Mouse (Mus musculus) testis, postnatal 14 days (tissue): ENCODE results near the gene Pkn1.

Experiments used
- DNase-seq: peaks from one replicate; pipeline ENCODE4 v3.0.0; 2021; ENCODE audit warnings: low spot score

Pkn1 gene

GRCm38 (mm10) chr8:83698661-83699453, at the start of gene Pkn1:
TSS of gene Pkn1 (minus strand) at chr8:83699179.
- DNase-seq, result peak; percentile 86

DNA sequence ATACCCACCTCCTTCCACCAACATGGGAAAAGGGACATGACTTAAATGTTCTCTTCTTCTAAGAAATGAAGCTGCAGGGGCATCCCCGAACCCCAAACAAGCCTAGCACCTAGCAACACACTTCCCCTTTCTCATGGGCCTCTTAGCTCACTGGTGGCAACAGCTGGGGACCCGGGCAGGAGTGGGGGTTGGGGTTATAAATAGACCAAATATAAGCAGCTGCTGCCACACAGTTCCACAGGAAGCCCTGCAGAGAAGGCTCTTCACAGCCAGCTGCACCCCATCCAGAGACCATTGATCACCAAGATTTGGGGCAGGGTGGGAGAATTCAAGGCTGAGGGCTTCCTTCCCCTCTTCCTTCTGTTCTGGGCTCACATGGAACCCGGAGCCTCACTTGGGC, 49.7 kb upstream of the Pkn1 start:
- no peak for DNase-seq

DNA sequence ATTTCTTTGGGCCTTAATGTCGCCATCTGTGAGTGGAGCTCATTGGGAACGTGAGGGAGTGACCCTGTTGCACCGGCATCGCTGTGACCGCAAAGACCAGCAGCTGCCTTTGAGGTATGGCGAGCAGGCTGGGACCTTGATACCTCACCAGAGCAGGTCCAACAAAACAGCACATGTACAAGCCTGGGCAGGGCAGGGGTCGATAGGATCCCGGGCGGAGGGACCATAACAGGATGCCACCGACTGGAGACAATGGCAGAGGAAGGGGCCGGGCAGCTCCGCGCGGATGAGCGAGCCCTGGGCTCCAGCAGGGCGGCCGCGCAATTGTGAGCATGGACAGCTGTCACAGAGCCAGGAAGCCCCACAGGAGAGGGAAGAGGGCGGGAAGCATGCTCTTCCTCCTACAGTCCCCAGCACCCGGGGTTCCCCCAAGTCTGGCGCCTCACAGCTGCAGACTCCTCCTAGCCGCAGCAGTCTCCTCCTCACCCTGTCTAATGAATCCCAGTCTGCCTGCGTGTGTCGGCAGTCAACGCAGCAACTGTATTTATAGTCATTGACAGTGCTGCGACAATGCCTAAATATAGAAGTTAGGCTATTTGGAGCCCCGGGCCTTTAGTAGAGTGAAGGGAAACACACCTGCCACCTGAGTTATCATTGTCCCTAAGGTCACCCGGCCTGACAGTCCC, 48.8 kb upstream of the Pkn1 start:
- peak; percentile 34 for DNase-seq

DNA sequence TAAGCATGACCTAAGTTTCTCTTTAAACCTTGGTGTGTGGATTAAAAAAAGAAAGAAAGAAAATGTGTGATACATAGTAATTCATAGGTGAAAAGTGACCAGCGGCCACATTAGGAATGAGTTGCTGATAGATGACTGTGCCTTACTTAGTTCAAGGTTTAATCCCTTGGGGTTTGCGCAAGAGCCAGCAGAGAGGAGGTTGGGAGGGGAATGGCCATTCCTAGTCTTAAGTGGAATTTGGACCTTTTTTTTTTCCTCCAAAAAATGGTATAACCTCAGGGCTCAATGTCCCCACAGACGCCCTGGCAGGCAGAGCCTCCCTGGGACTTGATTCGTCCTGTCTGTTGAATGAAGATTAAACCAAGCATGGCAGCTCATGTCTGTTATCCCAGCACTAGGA, 45.1 kb upstream of the Pkn1 start:
- no peak for DNase-seq

DNA sequence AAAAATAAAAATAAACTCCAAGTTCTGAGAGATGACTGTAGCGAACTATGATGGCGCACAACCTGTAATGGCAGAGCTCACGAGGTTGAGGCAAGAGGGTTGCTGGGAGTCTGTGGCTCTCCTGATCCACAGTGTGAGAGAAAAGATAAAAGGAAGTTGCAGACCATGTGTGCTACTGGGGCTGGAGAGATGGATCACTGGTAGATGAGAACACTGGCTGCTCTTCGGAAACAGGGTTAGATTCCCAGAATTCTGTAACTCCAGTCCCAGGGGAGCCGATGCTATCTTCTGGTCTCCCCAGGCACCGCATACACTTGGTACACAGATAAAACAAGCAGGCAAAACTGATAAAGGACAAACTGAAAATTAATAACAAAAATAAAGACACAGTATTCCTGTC, 44.0 kb upstream of the Pkn1 start:
- no peak for DNase-seq

DNA sequence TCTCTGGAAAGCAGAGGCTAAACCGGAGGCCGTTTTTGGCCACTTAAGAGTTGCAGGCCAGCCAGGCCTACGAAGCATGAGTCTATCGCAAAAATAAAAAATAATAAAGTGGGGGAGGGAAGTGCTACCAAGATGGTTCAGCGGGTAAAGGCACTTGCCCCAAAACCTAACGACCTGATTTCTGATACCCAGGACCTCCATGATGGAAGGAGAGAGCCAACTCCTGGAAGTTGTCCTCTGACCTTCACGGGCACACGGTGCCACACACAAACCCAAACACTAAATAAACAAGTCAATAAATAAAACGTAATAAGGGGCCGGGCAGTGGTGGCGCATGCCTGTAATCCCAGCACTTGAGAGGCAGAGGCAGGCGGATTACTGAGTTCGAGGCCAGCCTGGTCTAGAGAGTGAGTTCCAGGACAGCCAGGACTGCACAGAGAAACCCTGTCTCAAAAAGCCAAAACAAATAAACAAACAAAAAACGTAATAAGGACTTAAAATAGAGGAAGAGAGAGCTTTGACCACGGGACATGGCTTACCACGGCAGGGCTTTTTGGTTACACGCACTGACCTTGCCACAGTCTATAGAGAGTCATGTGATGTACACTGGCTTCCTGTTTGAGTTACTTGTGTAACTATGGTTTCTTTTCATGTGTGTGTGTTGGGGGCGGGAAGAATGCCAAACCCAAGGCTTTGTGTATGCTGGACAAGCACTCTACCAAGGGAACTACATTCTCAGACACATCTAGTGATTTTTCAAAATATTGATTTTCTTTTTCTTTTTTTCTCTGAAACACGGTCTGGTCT, 43.1 kb upstream of the Pkn1 start:
- DNase-seq, result no peak

GRCm38 (mm10) chr8:83740976-83741741, 42.2 kb upstream of the Pkn1 start, which contains the start of gene Adgre5:
TSS of gene Adgre5 (minus strand) at chr8:83741326.
- DNase-seq, result peak; percentile 44

DNA sequence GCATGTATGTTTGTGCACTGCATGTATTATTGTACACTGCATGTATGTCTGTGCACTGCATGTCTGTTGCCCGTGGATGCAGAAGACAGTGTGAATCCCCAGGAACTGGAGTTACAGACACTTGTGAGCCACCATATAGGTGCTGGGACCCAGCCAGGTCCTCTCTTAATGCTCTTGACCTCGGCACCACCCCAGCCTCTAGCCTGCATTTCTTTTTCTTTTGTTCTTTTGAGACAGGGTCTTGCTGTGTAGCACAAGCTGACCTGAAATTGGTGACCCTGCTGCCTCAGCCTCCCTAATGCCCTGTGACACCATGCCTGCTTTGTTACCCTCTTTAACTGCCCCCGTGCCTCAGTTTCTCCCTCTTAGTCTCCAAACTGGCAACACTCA, 41.6 kb upstream of the Pkn1 start:
- DNase-seq, result no peak

GRCm38 (mm10) chr8:83739711-83740468, 40.9 kb upstream of the Pkn1 start:
- DNase-seq, result no peak

DNA sequence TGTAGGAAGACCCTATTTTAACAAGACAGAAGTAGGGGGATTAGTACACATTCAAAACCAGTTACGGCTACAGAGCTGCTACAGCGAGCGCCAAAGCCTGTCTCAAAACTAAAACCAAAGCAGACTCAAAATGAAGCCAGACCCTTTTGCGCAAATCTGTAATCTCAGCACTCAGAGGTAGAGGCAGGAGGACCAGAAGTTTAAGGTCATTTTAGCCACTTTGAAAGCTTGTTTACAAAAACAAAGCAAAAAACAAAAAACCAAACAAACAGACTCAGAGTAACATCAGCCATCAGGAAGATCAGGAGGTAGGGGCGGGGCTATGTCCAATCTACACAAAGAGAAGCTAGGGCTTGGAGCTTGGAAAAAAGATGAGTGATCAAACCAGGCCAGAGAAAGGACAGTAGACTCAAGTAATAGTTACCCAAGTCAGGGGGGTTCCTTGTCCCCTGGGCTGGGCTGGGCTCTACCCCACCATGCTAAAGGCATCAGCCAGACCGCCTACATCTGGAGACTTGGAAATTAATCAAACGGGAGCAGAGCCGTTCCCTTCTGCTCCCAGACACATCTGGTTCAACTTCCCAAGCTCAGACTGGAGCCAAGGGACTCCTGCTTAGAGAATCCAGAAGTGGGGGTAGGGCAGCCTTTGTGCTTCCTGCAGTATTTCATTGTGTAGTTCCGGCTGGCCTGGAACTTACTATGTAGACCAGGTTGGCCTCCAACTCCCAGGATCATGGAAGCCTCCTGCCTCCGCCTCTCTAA, 40.2 kb upstream of the Pkn1 start:
- no peak for DNase-seq

- no peak for DNase-seq
Measured at GRCm38 (mm10) chr8:83737852-83738562, 39.0 kb upstream of the Pkn1 start.

- DNase-seq, result no peak
Measured at GRCm38 (mm10) chr8:83737346-83737745, 38.4 kb upstream of the Pkn1 start.

DNA sequence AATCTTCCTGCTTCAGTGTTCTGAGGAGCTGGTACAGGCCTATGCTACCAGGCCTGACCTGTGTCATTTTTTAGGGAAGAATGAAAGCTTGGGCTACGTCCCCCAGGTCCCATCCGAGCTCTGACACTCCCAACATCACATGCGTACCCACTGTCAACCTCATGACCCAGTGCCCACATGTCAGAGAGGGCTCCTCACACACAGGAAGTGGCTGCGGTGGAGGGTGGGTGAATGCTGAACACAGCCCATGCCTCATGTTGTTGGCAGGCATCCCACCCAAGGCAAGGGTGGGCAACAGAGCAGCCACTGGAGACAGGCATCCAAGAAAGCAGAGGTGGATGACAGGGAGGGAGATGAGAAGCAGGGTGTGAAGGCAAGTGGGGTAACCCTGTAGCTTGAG, 37.7 kb upstream of the Pkn1 start:
- DNase-seq, result no peak

- no peak for DNase-seq
Measured at GRCm38 (mm10) chr8:83732919-83733318, 33.9 kb upstream of the Pkn1 start.

DNA sequence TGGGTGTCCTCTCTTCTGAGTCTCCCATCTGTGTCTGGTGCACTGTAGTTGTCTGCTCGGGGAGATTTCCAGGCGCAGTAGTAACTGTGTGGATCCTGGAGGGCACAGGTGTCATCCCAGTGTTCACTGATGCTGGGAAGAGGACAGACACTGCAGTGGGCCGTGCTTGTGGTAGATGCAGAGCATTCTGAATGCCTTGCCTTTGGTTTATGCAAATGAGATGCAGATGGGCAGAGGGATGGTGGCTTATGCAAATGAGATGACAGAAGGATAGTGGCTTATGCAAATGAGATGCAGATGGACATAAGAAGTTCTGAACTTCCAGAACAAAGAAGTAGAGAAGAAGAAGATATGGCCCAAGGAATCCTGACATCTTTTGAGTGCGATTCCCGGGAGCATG, 32.9 kb upstream of the Pkn1 start:
- DNase-seq, result no peak

DNA sequence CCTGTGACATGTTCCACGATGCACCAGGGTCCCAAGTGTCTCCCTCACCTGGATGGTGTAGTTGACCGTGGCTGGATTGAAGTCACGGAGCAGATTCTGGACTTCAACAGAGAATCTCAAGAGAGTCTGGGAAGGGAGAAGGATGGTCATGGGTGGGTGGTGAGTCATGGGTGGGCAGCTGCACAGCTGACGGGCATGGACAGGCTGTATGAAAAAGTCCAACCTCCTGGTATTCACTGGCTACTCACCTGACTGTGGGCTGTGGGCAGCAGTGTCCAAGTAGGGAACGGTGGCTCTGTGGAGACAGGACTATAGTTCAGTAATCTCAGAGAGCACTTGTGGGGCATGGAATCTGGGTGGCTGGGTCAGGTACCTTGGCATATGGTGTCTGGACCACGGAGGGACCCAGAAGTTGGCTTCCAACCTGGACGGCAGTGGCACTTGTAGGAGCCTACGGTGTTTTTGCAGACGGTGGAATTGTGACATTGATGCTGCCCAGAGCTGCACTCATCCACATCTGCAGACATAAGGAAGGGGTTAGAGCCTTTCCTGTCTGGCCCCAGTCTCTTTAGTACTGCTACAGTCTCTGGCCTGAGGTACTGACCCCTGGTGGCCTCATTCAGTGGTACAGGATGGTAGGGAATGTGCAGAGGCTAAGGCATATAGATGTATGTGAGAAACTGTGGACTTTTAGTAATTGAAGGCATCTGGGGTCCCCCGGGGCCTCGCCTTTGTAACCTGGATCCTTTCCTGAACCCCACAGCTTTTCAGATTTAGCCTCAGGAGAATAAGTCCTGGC, 30.2 kb upstream of the Pkn1 start:
- DNase-seq, result no peak

GRCm38 (mm10) chr8:83725521-83726102, 26.6 kb upstream of the Pkn1 start:
- no peak for DNase-seq

GRCm38 (mm10) chr8:83724697-83725482, 25.9 kb upstream of the Pkn1 start:
- peak; percentile 65 for DNase-seq
